Mouse (Mus musculus) ES-CJ7 (cell line): ENCODE results near the gene Apold1.

ENCODE experiments used
- DNase-seq: peaks from one replicate; pipeline ENCODE4 v3.0.0; 2011; ENCODE audit warnings: low read depth, low spot score

The Apold1 gene

DNA sequence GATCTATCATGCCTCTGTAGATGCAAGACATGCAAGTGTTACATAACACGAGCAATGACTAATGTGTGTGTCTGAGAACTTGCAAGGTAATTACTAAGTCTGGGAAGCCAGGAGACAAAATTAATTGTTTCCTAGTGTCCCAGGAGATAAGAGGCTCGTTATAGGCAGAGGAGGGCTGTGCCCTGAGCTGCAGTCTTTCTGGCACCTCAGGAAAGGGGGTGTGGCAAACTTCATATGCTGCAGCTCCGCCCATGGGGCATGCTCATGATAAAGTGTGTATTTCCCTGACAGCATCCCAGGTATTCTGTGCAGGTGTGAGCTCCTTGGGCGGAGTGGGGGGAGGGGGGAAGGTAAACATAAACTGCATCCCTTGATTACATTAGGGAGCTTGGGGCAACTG, 9.4 kb upstream of the Apold1 start:
- no peak for DNase-seq

- no peak for DNase-seq
Measured at GRCm38 (mm10) chr6:134976628-134977027, 4.9 kb upstream of the Apold1 start.

GRCm38 (mm10) chr6:134983529-134984370, 2.2 kb downstream of the Apold1 start:
- DNase-seq: peak; percentile 85

- DNase-seq: peak; percentile 44
Measured at GRCm38 (mm10) chr6:134984748-134985147, 3.2 kb downstream of the Apold1 start.

- DNase-seq: no peak
Measured at GRCm38 (mm10) chr6:134988377-134988776, 6.9 kb downstream of the Apold1 start.

- DNase-seq: no peak
Measured at GRCm38 (mm10) chr6:134990674-134991073, 9.2 kb downstream of the Apold1 start.

- DNase-seq: no peak
Measured at GRCm38 (mm10) chr6:134994031-134994651, 12.6 kb downstream of the Apold1 start.

GRCm38 (mm10) chr6:134994985-134995384, 13.5 kb downstream of the Apold1 start:
- no peak for DNase-seq

- DNase-seq: peak; percentile 44
Measured at GRCm38 (mm10) chr6:134996918-134997317, 15.4 kb downstream of the Apold1 start.

DNA sequence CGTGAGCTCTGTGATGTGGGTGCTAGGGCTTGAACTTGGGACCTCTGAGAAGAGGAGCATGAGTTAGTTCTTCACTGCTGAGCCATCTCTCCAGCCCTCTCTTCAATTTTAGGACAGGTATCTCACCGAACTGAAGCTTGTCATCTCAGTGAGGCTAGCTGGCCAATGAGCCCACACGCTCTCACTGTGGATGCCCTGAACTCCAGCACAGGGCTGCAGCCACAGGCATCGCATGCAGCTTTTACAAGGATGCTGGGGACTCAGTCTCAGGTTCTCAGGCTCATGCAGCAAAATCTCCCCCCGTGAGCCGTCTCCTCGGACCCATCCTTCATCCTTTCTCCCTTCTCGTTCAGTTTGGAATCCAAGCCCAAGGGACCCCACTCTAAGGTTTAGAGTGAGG, 16.6 kb downstream of the Apold1 start:
- no peak for DNase-seq

DNA sequence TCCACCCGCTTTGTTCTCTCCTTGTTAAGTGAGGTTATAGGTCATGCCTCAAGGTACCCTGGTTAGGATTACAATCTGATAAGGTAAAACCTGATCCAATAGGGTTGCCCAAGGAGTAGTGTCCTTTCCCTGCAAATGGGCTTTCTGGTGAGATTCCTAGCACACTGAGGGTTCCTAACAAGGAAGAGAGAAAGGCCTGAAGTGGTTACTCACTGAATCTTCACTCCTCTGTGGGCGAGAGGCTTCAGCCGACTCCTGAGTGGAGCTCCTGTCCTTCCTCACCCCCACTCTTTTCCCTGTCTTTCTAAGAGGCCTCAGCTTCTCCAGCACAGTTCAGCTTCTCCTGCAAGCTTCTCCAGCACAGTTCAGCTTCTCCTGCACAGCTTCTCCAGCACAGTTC, 17.3 kb downstream of the Apold1 start:
- no peak for DNase-seq

DNA sequence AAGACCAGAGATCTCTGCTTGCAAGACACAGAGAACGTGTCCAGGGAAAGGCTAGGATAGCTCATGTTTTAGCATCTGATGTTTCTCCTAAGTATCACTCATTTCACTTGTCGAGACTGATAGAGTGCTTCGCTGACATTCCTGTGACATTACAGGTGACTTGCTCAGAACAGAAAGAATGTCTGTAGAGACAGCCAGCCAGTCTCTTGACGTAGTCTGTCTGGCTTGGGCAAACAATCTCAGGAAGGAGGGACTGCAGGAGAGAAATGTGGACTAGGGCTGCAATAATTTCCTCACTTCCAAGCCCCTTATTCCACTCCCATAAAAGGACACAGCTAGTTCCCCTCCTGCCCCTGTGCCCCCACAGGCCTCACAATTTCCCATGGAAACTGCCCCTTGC, 18.8 kb downstream of the Apold1 start:
- DNase-seq: no peak

DNA sequence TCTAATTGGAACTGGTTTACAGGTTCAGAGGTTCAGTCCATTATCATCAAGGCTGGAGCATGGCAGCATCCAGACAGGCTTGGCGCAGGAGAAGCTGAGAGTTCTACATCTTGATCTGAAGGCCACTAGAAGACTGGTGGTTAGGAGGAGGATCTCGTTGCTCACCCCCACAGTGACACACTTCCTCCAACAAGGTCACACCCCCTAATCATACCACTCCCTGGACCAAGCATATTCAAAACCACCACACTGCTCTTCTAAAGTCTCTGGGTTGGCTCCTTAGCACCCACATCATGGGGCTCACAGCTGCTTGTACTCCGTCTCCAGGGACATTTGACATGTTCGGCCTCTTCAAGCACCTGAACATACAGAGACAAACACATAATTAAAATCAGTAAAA, 20.5 kb downstream of the Apold1 start:
- DNase-seq: no peak

DNA sequence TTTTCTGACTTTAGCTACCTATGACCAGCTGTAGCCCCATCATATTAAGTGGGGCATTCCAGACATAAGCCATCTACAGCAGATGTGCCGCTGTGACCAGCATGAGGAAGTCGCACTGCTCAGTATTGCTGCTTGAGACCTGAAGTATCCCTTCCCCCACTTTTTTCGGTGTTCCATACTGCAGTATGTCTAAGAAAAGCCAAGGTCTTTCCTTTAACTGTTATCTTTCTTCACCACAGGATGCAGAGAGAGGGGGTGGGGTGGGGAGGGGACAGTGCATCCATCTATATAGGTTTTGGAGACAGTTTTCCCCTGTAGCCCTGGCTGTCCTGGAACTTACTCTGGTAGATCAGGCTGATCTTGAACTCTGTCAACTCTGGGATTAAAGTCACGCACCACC, 24.9 kb downstream of the Apold1 start:
- no peak for DNase-seq

GRCm38 (mm10) chr6:135011048-135011733, 29.7 kb downstream of the Apold1 start, which contains the start of gene Ddx47:
Ddx47 (plus strand) TSS chr6:135011612.
- peak; percentile 96 for DNase-seq

GRCm38 (mm10) chr6:135011734-135012116, 30.2 kb downstream of the Apold1 start:
- DNase-seq: no peak

GRCm38 (mm10) chr6:135017211-135017610, 35.7 kb downstream of the Apold1 start:
- DNase-seq: no peak

DNA sequence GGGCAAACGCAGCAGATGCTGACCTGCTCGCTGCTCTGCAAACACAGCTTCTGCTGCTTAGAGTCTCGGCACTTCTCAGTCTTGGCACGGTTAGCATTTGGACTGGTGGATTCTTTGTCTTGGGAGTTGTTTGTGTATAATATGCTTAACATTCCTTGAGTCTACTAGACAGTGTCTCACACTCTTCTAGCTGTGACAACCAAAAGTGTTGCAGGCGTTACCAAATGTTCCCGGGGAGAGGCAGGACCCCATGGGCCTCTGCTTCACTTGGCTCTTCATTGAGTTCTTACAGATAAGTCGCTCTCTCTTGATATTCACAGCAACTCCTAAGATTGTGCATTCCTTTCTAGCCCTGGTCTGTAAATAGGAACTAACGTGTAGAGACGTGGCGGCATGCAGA, 38.0 kb downstream of the Apold1 start:
- no peak for DNase-seq

DNA sequence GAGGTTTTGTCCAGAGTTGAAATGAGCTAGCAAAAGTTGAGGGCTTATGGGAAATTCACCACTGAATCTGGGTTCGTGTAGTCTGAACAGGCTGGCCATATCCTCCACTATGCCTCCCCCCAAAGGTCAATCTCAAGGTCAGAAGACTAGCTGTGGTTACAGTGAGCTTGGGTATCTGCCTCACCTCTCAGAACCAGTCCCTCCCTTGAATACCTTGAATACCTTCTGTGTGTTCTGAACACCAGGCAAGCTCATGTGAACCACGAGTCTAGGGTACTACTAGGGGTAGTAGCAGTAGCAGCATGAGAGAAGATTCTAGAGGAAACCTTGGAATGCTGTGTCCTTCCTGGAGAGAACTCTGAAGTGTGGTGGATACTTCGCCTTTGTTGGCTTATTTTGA, 40.1 kb downstream of the Apold1 start:
- DNase-seq: no peak

DNA sequence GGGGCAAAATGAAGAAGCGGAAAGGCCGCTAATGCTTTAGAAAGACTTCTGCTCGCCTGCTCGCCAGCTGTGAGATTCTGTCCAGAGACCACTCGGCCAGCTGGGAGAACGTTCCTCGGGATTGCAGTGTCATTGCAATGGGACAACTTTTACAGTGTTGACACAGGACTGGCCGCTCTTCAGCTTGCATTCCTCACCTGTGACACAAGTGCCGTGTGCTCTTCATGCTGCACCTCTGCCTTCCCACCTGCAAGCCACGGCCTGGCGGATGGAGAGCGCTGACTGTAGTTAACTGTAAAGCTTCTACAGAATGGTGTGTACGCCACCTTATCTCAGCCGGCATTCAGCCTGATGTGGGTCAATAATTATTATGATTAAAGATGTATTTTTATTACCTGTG, 41.9 kb downstream of the Apold1 start:
- no peak for DNase-seq

GRCm38 (mm10) chr6:135024781-135025420, 43.4 kb downstream of the Apold1 start:
- DNase-seq: no peak

DNA sequence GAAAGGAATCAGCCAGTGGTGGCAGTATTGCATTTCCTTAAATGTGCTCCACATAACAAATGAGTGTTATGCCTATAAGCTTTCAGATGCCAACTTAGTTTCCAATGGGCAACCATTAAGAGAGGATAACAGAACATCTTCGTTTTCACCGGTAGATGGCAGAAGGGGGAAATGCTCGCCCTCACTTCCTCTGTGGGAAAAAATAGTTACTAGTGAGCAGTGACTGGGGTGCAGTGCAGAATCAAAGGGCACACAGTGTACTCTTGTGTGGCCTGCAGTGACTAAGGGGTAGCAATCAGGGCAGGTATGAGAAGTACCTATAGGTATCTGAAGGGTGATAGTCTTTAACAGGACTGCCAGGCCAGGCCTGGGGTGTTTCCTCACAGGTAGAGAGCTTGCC, 44.7 kb downstream of the Apold1 start:
- DNase-seq: peak; percentile 41
